In the genomic region with DNA sequence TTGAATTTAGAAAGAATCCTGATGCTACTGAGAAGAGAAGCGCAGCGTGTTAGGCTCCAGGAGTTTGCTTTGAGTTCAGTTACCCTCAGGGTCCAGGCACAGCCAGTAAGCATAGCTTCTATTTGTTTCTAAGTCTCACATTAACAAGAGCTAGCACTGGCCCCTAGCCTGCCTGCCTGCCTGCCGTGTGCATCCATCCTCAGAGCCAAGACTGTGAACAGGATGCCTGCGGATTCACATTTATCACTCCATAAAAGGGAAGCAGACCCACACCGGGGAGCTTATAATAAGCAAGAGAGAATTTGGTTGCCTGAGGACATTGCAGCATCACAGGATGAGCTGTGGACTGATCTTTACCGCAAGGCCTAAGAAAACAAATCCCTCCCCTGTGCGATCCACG, we compare ENCODE assay signal across 19 mouse cellular contexts. TPM values are rescaled to one million over a fixed set of nuclear protein-coding genes. Genes with fewer than 3 reads are reported as not detected.
DNase-seq lines count a peak whose midpoint lies in the region; ATAC-seq lines count a peak whose summit lies in the region.
"Had no signal": no experiment of that assay in that cellular context is flagged by ENCODE, and none has a peak within 500 bp of the region (broad histone marks: within the 10 kb centered on the region; RNA-seq: fewer than 3 reads in every experiment).

No protein-coding gene starts in this region.

- 0 out of 2 replicates have a peak, but pooled peaks cover 2% of the 10 kb centered on the region for H3K4me1 ChIP-seq in hindbrain, embryonic 16.5 days (ENCODE audit: control insufficient read depth, insufficient read depth, low read depth, low read length)
- H3K4me1 ChIP-seq in hindbrain, embryonic 13.5 days (replicated peaks), result peaks cover 12% of the 10 kb centered on the region
- no peaks in the 10 kb centered on the region; the same call in 1 of the 2 replicates for H3K4me1 ChIP-seq in midbrain, embryonic 14.5 days (ENCODE audit: control insufficient read depth, insufficient read depth, low read length)
- H3K4me1 ChIP-seq: intestine, embryonic 15.5 days had no signal

- no peak overlapping the region for H3K4me3 ChIP-seq in hindbrain, embryonic 16.5 days (ENCODE audit: low read length)
- H3K4me3 ChIP-seq in hindbrain, embryonic 13.5 days, result no peak overlapping the region
- H3K4me3 ChIP-seq in midbrain, embryonic 14.5 days (replicated peaks; ENCODE audit: low read depth, low read length), result no peak overlapping the region
- H3K4me3 ChIP-seq: heart, embryonic 13.5 days; intestine, embryonic 15.5 days; neural tube, embryonic 13.5 days had no signal

- H3K9me3 ChIP-seq in hindbrain, embryonic 16.5 days (ENCODE audit: control insufficient read depth, low read length), result no peaks in the 10 kb centered on the region
- H3K9me3 ChIP-seq in hindbrain, embryonic 13.5 days, result no peaks in the 10 kb centered on the region
- H3K9me3 ChIP-seq in midbrain, embryonic 14.5 days (ENCODE audit: control insufficient read depth, low read length), result no peaks in the 10 kb centered on the region
- H3K9me3 ChIP-seq: heart, embryonic 13.5 days; intestine, embryonic 15.5 days; neural tube, embryonic 13.5 days had no signal

- ATAC-seq in hindbrain, embryonic 16.5 days, result 0 out of 2 replicates have a peak, but pooled peaks have one; percentile 32
- ATAC-seq in hindbrain, embryonic 13.5 days (ENCODE audit: low FRiP score), result no peak
- ATAC-seq in midbrain, embryonic 14.5 days (ENCODE audit: low FRiP score, low TSS enrichment), result peak; percentile 53; the same call in 1 of the 2 replicates
- ATAC-seq: intestine, embryonic 15.5 days had no signal

- no peak overlapping the region for H3K4me2 ChIP-seq in hindbrain, embryonic 16.5 days (ENCODE audit: low read length)
- no peak overlapping the region for H3K4me2 ChIP-seq in hindbrain, embryonic 13.5 days
- H3K4me2 ChIP-seq in midbrain, embryonic 14.5 days (ENCODE audit: low read length), result no peak overlapping the region
- H3K4me2 ChIP-seq: heart, embryonic 13.5 days; intestine, embryonic 15.5 days; liver, embryonic 11.5 days; lung, embryonic 14.5 days; neural tube, embryonic 13.5 days had no signal

- peak; percentile 17 for DNase-seq in embryo, embryonic 10 days (ENCODE audit: low spot score)
- DNase-seq in embryo, embryonic 10.5 days (ENCODE audit: low spot score), result no peak
- DNase-seq in Muller cell, postnatal 12 days (ENCODE audit: inconsistent ontology term), result peak; percentile 9
- DNase-seq in midbrain, embryonic 14.5 days, result peak; percentile 67
- no peak for DNase-seq in ovary, postnatal 14 days (ENCODE audit: low spot score)
- no peak for DNase-seq in thymus, postnatal 0 days (ENCODE audit: low spot score)
- DNase-seq: adrenal gland, adult 8-10 months; cerebellum, adult 2 months; heart, postnatal 36 days; left cerebral cortex, postnatal 4 days; lung, embryonic 14.5 days; lung, postnatal 4 days; right cerebral cortex, adult 18-20 months had no signal

- no peak overlapping the region for H3K9ac ChIP-seq in hindbrain, embryonic 16.5 days (ENCODE audit: low read depth, low read length)
- H3K9ac ChIP-seq in hindbrain, embryonic 13.5 days, result no peak overlapping the region
- H3K9ac ChIP-seq in midbrain, embryonic 14.5 days (replicated peaks; ENCODE audit: low read length), result no peak overlapping the region
- H3K9ac ChIP-seq: heart, embryonic 13.5 days; intestine, embryonic 15.5 days; lung, embryonic 14.5 days; neural tube, embryonic 13.5 days had no signal

- H3K36me3 ChIP-seq in hindbrain, embryonic 16.5 days (ENCODE audit: control insufficient read depth, insufficient read depth, low read length), result no peaks in the 10 kb centered on the region
- H3K36me3 ChIP-seq in hindbrain, embryonic 13.5 days, result no peaks in the 10 kb centered on the region
- no peaks in the 10 kb centered on the region for H3K36me3 ChIP-seq in midbrain, embryonic 14.5 days (ENCODE audit: control insufficient read depth, insufficient read depth, low read length)
- H3K36me3 ChIP-seq: intestine, embryonic 15.5 days; neural tube, embryonic 13.5 days had no signal

- H3K27me3 ChIP-seq in hindbrain, embryonic 16.5 days (replicated peaks; ENCODE audit: control insufficient read depth, insufficient read depth, low read length), result no peaks in the 10 kb centered on the region
- no peaks in the 10 kb centered on the region for H3K27me3 ChIP-seq in hindbrain, embryonic 13.5 days
- no peaks in the 10 kb centered on the region for H3K27me3 ChIP-seq in midbrain, embryonic 14.5 days (ENCODE audit: control insufficient read depth, insufficient read depth, low read length)
- H3K27me3 ChIP-seq: heart, embryonic 13.5 days; intestine, embryonic 15.5 days; neural tube, embryonic 13.5 days had no signal

- H3K27ac ChIP-seq in hindbrain, embryonic 16.5 days (ENCODE audit: low read depth, low read length), result no peak overlapping the region
- no peak overlapping the region for H3K27ac ChIP-seq in hindbrain, embryonic 13.5 days
- H3K27ac ChIP-seq in midbrain, embryonic 14.5 days (replicated peaks; ENCODE audit: low read depth, low read length), result 0 out of 2 replicates have a peak overlapping the region, but pooled peaks have one; percentile 2
- H3K27ac ChIP-seq: intestine, embryonic 15.5 days; neural tube, embryonic 13.5 days had no signal

- WGBS in hindbrain, embryonic 16.5 days, result 52% methylated on average over 8 of the region's 8 CpGs
- WGBS in hindbrain, embryonic 13.5 days, result 56% methylated on average over 8 of the region's 8 CpGs
- 46% methylated on average over 8 of the region's 8 CpGs for WGBS in midbrain, embryonic 14.5 days

RNA-seq across cellular contexts. Expression of a gene that starts 53.8 kb away (rescaled TPM):
- polyA plus RNA-seq in hindbrain, embryonic 16.5 days (2015; fragmentation: Nextera tagmentation; extraction: Ambion mirVana), result 27.9 and 29.7 TPM in 2 replicates
- polyA plus RNA-seq in hindbrain, embryonic 13.5 days (2015; fragmentation: Nextera tagmentation; extraction: Ambion mirVana), result 16.4 and 19.0 TPM in 2 replicates
- 26.4 and 32.6 TPM in 2 replicates for polyA plus RNA-seq in midbrain, embryonic 14.5 days (2014; fragmentation: Nextera tagmentation; extraction: Ambion mirVana)
- polyA plus RNA-seq in thymus, postnatal 0 days (2015; fragmentation: Nextera tagmentation; extraction: Ambion mirVana), result 0.87 and 1.1 TPM in 2 replicates

Comparison
In these comparisons a context has a peak if more than half of its experiments do, and no peak if none do; other contexts are left out.
1. DNase-seq: peak in embryo, embryonic 10 days (single experiment), Muller cell, postnatal 12 days (single experiment) and midbrain, embryonic 14.5 days (single experiment); none in embryo, embryonic 10.5 days (single experiment), ovary, postnatal 14 days (single experiment) and thymus, postnatal 0 days (single experiment).